Mouse (Mus musculus) mouse trophoblast stem cell (cell line): ENCODE measurements at regions not wholly inside any gene's neighbourhood (a gene's known extent, or its start where the extent isn't known, plus 50 kb on each side); places are given as distances from the start of the nearest gene placed in this dataset.

ENCODE experiments used
- in situ Hi-C, 2 experiments: fragments of 300-500 bp; cut with MseI, MboI; formaldehyde crosslinking; loops; 2 replicates in 1 of 2; 3 replicates in 1 of 2; pipeline ENCODE4 v1.15.1; 2025

DNA sequence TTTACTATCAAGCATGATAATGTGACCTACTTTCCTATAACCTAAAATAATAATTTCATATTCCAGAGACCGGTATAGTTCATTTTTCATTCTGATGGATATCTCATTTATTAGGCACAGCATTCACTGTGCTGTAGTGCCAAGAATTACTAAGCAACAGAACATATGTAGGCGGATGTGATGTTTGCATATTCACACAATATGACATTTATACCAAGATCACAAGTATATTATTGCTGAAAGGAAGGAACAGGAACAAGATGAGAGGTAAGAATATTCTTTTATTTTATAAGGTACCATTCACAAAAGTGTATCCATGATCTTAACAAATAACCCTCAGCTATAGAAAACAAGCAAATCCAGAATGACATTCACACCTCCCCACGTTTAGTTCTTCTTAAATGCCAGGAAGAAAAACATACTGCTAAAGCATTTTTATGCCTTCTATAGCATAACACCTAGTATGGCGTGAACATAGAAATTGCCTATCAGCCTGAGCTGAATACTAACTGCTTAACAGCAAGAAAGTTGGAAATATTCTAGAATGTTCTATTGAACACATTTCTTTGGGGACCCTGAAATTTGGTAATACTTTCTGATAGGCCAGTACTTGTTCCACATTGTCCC is 1062.8 kb upstream of the Acvr2a start:
- in situ Hi-C loops = no loop called here

DNA sequence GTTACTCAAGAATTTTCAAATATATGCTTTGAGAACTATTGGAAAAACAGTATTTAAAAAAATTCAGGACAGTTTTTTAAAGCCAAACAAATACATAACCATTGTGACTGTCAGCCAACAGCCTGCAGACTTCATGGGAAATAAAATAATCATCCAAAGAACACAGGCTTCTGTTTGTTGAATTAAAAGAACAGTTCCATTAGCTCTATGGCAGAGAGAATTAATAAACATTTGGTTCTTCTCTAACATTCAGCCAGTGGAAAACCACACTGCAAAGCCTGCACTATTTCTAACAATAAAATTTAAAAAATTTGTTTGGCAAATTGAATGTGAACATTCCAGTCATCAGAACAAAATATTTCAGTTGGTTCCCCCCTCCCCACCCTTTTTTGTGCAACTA is 1058.2 kb upstream of the Acvr2a start:
- in situ Hi-C loops = no loop called here

DNA sequence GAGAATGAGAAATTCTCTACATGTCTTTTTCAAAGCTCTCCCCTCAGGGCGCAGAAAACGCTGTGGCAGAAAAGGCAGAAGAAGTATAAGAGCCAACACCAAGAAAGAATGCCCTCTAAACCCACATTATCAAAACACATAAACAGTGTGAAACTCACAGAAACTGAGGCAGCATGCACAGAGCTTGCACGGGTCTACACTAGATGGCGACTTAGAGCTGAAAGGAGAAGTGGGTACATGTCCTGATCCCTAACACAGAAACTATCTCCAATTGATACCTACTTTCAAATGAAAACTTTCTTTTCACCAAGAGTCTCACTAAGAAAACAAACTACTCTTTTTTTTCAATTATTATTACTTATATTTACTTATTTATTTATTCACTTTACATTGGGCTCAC is 1057.7 kb upstream of the Acvr2a start:
- in situ Hi-C loops = no loop called here

DNA sequence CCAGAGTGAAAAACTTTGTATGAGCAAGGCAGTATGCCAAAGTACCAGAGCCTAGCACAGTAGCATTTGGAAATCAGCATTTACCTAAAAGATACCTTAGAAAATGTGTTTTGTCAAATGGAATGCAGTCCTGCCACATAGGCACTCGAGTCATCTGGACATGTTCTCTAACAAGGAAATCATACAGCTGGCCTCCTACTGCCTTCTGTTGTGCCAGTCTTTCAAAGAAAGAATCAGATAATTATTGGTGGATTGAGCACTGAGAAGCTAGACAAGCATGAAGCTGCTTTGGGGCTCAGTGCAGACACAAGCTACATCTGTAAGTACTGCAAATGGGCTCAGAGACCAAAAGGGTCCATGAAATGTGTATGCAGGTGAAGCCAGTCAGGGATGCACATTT is 1038.1 kb upstream of the Acvr2a start:
- in situ Hi-C loops = loop anchor here (25.0 kb wide), 1 partner anchor 1112 kb away; no protein-coding TSS in a partner anchor

DNA sequence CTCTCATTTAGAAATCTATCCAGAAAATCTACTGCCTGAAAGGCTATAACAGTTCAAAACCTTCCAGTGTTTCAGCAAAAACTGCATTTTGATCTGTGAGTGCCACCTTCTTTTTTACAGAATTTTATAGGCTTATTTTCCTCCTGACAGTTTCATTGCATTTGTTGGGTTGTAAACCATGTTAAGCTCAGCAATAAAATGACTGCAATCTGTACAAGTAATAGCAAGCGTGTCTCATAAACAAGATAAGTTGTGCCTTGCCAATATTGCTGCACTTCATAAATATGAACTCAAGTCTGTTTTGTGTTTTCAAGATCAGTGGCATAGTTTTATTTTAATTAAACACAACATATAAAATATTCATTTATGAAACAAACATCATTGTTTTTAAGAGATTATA is 1036.9 kb upstream of the Acvr2a start:
- in situ Hi-C loops = loop anchor here (25.0 kb wide), 1 partner anchor 1110 kb away; no protein-coding TSS in a partner anchor

DNA sequence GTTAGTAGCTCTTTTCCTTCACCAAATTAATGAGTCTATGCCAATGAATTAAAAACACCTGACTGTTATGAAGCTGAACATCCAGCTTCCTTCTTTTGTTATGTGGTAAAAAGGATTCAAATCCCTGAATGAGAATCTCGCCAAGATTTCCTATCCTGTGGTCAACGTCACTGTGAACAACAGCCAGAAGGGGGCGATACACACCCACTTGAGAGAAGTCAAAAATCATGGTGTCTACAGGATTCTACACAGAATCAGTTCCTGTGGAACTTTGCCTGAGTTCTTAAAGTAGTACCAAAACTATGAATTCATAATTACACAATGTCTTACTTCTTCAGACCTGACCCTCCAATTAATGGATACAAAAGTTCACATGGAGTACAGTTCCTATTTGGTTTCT is 1028.1 kb upstream of the Acvr2a start:
- in situ Hi-C loops = loop anchor here (25.0 kb wide), 1 partner anchor 1101 kb away; no protein-coding TSS in a partner anchor

DNA sequence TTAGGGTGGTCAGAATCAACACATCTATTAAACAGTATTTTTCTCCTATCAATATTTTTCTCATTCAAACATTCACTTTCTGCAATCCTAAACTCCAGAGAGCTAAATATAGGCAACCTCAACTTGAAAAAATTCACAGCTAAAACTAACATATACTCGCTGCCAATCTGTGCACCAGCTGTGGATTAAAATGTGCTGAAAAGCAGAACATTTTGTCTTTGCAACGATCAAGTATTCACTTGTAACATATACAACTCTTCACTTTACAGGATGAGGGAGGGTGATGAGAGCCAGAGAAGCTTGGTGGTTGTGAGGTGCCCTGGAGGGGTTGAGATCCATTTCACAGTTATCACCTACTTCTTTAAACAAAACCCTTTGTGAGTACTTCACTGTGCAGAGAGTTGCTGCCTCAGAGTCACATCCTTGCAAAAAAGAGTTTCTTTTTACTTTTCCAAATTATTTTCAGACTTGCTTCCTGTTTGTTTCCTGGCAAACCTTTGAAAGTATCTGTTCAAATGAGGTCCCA is 991.1 kb upstream of the Acvr2a start:
- in situ Hi-C loops = no loop called here

DNA sequence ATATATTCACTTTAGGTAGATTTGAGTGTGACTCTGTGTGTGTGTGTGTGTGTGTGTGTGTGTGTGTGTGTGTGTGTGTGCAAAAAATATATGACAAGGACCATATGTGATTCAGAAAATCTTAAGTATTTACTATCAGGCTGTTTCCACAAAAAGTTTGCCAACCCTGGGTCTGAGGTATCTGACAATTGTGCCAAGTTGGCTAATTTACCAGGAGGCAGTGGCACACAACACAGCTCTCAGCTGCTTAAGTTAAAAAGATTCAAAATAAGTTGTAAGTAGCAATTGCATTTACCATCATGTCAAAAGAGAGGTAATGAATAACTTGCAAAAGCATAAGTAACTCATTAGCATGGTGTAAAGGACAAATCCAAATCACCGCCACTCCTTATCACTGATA is 981.4 kb upstream of the Acvr2a start:
- in situ Hi-C loops = no loop called here

DNA sequence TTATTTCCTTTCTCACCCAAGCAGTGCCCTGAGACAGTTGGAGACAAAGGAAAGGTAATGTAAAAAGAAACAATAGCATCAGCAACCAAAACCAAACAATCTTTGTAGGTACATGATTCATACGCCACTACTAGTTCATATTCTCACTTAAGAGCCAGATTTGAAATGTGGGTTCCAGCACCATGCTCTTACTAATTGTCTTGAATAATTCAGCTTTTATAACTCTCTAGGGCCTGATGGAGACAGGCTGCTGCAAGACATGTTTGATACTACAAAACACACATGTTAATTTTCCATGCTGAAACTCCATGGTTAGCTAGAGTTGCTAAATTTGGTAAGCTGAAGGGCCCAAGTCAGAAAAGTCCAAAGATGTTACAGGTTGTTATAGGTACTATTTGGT is 980.4 kb upstream of the Acvr2a start:
- in situ Hi-C loops = no loop called here

DNA sequence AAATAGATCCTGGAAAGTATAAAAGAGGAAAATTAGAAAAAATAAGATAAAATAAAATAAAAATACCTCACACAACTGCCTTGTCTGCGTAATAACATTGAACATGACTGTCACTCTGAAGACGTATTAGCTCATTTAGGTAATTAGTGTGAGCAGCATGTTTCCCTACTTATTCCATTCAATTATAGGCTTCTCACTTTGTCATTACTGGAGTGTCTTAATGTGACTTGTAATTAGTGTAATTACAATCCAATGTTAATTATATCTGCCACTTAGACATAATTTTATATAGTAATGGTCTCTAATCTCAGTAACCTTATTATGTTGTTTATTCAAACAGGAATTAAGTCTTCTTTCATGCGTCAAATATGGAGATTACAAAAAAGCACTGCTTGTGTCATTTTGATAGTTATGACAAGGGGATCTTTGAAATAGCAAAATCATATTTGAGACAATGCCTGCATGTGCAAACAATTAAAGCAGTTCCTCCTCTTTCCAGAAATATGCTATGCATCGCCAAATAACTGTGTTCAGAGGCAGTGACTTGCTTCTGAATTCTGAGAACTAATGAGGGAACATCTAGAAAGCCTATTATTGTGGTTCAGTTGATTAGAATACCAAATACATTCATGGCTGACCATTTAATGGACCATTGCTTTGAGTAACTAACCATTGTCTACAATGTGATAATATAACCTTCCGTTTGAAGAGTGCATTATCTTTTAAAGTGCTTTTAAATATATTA is 979.7 kb upstream of the Acvr2a start:
- in situ Hi-C loops = no loop called here

DNA sequence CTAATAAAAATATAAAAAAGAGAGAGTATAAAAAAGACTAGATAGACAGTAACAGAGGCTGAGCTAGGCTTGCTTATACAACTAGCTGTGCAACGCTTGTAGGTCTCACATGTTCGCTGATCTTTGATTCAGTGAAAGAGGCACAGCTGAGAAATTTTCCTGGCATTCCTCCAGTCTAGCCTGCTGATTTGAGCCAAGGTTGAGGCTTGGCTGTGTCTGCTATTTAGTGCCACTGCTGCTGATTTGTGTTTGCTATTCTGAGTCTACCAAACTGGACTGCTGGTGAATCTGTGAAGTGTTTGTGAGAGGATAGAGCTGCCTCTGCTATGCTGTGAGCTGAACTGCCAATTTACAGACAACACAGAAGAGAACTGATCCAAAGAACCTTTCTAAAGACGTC is 956.7 kb upstream of the Acvr2a start:
- in situ Hi-C loops = no loop called here

DNA sequence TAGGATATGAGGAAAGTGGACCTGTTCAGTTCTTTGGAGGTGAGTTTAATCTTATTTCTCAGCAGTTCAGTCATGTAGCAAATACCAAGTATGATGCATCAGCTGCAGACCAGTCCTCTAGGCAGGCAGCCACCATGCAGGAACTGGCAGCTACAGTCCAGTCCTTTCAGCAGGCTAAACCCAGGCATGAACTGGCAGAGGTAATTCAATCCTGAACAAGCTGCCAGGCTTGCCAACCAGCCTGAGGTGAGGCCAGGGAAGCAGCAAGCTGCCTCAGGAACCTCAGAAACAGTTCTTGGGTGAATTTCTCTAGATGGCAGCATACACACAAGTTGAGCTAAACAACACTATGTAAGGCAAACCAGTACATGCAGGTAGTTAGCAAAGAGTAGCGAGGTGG is 951.5 kb upstream of the Acvr2a start:
- in situ Hi-C loops = no loop called here

DNA sequence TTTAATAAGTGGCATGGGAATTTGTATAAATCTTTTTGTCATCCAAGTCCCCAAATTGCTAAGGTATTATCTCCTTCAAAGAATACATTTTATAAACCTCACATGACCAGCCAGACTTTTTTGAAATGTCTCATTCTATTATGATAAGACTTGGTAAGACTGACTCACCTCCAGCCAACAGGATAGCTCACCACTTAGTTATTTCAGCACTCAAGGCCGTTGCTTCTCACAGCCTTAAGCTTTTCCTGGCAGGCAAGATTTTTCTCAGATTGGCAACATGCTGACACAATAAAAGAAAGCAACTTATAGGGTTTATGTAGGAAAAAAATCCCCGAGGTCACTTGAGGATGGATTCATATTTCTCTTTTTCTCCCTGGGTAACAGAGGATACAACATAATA is 935.9 kb upstream of the Acvr2a start:
- in situ Hi-C loops = no loop called here

DNA sequence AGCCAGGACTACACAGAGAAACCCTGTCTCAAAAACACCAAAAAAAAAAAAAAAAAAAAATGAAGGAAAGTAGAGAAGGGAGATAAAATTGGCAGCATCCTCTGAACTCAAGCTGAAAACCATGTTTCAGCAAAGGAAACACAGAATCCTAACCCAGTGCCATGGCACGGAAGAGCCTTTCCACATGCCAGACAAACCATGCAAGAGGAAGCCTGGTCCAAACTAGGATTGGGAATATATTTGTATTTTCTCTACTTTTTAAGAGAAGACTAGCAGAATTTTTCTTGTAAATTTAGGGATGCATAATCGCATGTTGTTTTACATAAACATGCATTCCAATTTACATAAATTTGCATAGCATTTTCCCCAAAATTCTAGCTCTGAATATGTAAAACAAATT is 934.8 kb upstream of the Acvr2a start:
- in situ Hi-C loops = no loop called here

DNA sequence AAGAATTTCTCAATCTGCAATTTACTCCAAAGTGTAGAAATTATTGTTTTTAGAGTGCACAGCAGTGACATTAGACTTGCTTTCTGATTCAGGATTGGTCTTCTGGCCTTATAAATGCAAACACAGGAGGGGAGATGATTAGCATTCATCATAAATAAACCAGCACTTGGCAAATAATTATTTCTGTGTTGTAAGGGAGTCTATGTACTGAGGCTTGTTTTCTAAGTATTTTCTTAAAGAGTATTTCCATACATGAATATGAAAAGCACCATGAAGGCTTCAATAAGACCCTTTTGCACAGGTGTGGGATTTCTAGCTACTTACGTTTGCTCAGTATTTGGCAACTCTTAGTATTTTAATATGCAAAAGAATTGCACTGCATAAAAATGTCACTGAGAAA is 934.1 kb upstream of the Acvr2a start:
- in situ Hi-C loops = no loop called here

DNA sequence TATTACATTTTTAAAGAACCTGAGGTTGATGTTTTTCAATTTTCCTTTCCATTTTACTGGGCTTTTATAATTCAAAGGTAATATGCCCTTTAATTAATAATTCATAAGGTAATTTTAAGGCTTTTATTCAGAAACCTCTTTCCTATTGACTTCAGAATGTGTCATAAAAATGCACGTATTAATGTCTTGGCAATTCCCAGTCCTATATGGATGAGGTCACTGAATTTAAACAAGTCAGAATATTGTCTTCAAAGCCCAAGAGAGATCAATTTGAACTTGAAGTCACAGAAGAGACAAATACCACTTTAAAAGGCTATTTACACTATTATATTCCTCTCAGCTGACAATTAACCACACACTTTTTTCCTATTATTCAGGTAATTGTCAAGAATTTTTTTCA is 925.7 kb upstream of the Acvr2a start:
- in situ Hi-C loops = no loop called here

DNA sequence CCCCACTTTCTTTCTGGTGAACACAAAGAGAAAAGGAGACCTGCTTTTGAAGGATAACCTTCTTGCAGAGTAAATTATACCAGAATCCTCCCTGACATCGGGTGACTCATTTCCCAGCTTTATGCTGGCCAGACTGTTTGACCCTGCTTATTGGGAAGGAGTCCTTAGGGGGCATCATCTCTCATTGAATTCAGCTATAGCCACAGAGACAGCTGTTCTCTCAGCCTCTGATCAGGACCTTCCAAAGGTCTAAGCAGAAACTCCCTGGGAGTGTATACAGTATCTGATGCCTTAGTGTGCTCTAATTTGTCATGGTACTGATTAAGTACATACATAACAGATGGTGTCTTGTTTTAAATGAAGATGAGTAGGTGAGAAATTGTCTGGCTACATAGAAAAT is 922.5 kb upstream of the Acvr2a start:
- in situ Hi-C loops = no loop called here

DNA sequence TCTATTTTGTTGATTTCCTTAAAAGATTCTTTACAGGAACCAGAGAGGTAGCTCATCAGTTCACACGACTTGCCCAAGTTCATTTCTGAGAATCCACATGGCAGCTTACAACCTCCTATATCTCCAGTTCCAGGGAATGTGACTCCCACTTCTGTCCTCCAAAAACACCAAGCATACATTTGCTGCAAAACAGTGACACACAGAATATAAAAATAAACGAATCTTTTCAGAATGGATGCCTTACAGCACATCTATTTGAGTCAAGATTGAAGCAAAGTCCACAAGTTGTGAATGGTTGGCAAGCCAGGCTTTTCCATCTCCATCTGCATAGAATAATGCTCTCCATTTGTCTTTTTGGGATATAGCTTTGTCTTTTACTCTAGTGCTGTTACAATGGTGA is 921.0 kb upstream of the Acvr2a start:
- in situ Hi-C loops = no loop called here

DNA sequence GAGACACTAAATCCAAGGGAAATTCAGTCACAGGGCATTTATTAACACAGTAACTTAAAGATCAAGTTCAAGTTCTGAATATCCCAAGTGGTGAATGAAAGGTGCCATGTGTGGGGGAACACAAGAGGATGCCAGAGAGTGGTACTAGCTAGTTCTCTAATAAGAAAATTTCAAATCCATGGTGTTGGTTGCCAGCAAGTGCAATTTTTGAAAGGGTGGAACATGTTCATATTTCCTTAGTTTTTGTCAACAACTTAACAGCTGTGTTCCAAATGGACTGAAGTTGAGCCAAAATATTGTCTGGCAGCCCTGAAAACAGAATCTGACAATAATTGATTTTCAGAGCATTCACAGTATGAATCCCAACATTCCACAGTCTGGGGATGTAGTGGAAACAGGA is 919.1 kb upstream of the Acvr2a start:
- in situ Hi-C loops = no loop called here

DNA sequence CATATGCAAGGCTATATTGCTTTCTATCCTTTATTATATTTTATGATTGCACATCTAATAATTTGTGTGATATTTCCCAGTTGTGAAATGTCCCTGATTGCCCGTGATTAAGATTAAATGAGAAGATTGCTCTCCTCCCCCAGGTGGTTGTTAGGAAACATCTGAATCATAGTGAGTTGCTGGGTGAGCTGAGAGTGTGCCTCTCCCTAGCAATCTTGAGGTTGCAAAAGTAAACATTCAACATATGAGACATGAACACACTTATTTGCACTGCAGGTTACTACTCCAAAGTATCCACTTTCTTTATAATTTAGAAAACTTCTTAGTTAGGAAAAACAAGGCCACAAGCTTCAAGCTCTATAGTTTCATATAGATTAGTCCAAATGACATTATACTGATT is 899.6 kb upstream of the Acvr2a start:
- in situ Hi-C loops = no loop called here

DNA sequence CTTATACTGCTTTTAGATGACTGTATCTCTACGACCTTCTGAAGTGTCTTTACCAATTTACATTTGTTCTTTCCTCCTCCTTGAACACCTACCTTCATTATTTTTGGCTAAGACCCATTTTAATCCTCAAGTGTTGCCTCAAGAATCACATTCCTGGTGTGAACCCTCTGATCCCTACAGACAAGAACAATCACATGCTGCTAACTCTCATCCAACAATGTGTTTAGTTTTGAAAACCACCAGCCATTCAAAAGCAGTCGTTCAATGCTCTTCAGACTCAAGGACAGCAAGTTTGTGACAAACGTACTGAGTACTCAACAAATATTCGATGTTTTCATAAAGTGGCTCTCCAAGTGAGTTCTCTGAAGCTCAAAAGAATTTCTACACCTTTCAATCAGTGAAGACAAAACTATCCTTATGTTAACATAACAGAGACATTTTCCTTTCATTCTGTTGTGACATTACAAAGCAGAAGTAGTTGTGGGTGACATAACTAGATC is 898.9 kb upstream of the Acvr2a start:
- in situ Hi-C loops = no loop called here

DNA sequence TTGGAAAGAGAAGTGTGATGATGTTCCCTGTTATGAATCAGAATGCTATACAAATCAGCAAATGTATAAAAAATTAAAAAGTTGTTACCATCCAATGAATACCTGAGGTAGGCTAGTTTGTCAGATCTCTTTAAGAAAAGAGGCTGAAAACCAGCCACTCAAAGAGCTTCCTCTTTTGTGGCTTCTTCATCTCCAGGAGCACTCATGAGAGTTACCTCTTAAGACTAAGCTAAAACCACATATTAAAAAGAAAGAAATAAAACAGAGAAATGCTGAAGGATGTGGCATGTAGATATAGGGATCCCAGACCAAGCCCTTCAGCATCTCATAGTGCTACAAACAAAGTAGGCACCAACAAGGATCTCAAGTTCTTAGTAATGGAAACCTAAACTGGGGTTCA is 890.9 kb upstream of the Acvr2a start:
- in situ Hi-C loops = no loop called here

DNA sequence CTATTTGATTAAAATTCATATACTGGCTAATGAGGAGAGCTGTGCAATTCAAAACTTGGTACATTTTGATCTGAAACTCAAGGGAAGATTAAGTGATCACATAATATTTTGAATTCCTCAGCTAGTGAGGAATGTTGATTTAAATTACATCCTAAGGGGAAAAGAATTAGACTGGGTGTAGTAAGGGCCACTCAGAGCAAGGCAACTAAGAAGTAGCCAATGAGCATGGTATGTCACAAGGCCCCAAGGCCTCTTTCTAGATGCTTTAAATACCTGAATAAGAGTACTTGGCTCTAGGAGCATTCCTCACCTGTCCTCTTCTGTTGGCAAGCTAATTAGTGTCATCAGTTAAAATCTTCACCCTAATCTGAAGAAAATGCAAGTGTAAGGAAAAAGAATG is 887.3 kb upstream of the Acvr2a start:
- in situ Hi-C loops = no loop called here
